In the genomic region with DNA sequence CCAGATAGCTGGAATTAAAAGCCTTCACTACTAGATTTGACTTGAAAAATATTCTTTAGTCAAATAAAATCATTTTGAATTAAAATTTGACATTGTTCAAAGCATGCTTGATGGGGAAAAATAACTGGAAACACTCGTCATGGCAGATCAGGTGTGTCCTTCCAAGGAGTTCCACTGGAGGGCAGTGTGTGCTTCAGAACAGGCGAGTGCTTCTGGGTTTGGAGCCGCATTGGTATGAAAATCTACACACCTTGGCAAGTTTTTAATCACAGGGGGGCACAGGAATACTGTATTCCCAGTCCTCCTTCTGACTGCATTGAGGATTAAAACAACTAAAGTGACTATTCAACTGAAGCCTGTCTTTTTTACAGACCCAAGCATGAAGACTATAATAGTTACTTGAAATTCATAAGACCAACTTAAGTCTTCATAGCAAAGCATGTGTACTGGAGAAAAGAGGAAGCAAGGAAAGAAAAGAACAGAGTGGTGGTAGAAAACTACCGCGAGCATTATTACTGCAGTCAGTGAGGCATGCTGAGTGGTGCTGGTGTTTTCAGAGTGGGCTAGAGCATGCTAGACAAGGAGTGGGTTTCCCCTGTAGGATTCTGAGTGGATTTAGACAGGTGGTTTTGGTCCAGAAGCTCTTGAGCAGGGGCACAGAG, we compare ENCODE assay signal across 8 mouse cellular contexts.
A peak's percentile ranks its signal among the peaks of the same experiment; 100 is the strongest.
DNase-seq lines count a peak whose midpoint lies in the region; ATAC-seq and TF ChIP-seq lines count a peak whose summit lies in the region.

No protein-coding gene starts in this region.

- no peak overlapping the region for H3K4me3 ChIP-seq in intestine, embryonic 14.5 days (ENCODE audit: low read depth, low read length)
- H3K4me3 ChIP-seq in intestine, embryonic 15.5 days (replicated peaks): no peak overlapping the region
- no peak overlapping the region for H3K4me3 ChIP-seq in forebrain, embryonic 13.5 days
- no peak overlapping the region for H3K4me3 ChIP-seq in hindbrain, postnatal 0 days (ENCODE audit: low read length)
- no peak overlapping the region for H3K4me3 ChIP-seq in left cerebral cortex, adult 2 months
- no peak overlapping the region for H3K4me3 ChIP-seq in midbrain, embryonic 11.5 days (ENCODE audit: low read depth, low read length)
- no peak overlapping the region for H3K4me3 ChIP-seq in small intestine, adult 2 months (ENCODE audit: low read depth, low read length)

- ATAC-seq in intestine, embryonic 14.5 days (replicated peaks; ENCODE audit: low FRiP score, low TSS enrichment, low read depth): no peak
- no peak for ATAC-seq in intestine, embryonic 15.5 days
- ATAC-seq in forebrain, embryonic 13.5 days: peak; percentile 81
- ATAC-seq in hindbrain, postnatal 0 days: peak; percentile 79
- ATAC-seq in midbrain, embryonic 11.5 days (ENCODE audit: low FRiP score): peak; percentile 58; the same call in 1 of the 2 replicates

- TF ChIP-seq CTCF in hindbrain, postnatal 0 days (IDR thresholded peaks at IDR 0.05; ENCODE audit: low read depth): peak; percentile 91
- TF ChIP-seq CTCF in left cerebral cortex, adult 2 months (IDR thresholded peaks at IDR 0.05): peak; percentile 89
- TF ChIP-seq CTCF in small intestine, adult 2 months (IDR thresholded peaks at IDR 0.05; ENCODE audit: extremely low read depth, insufficient read length, insufficient replicate concordance, low read depth, low read length): peak; percentile 83; the same call in 1 of the 2 replicates

- H3K36me3 ChIP-seq in intestine, embryonic 14.5 days (ENCODE audit: control insufficient read depth, insufficient read depth, low read length): no peaks in the 10 kb centered on the region
- no peaks in the 10 kb centered on the region for H3K36me3 ChIP-seq in intestine, embryonic 15.5 days
- H3K36me3 ChIP-seq in forebrain, embryonic 13.5 days (ENCODE audit: poor library complexity, severe bottlenecking): no peaks in the 10 kb centered on the region
- H3K36me3 ChIP-seq in hindbrain, postnatal 0 days (ENCODE audit: insufficient read depth, low read length): no peaks in the 10 kb centered on the region
- no peaks in the 10 kb centered on the region for H3K36me3 ChIP-seq in midbrain, embryonic 11.5 days (ENCODE audit: control insufficient read depth, insufficient read depth, low read length)
- H3K36me3 ChIP-seq in small intestine, adult 2 months (ENCODE audit: control insufficient read depth, insufficient read depth, low read length): no peaks in the 10 kb centered on the region

- no peaks in the 10 kb centered on the region for H3K9me3 ChIP-seq in intestine, embryonic 14.5 days (ENCODE audit: control insufficient read depth, low read length)
- H3K9me3 ChIP-seq in intestine, embryonic 15.5 days: no peaks in the 10 kb centered on the region
- no peaks in the 10 kb centered on the region for H3K9me3 ChIP-seq in forebrain, embryonic 13.5 days (replicated peaks)
- H3K9me3 ChIP-seq in hindbrain, postnatal 0 days (ENCODE audit: low read length): no peaks in the 10 kb centered on the region
- H3K9me3 ChIP-seq in midbrain, embryonic 11.5 days (ENCODE audit: control insufficient read depth, low read length): no peaks in the 10 kb centered on the region

- TF ChIP-seq POLR2A in small intestine, adult 2 months (IDR thresholded peaks at IDR 0.05; ENCODE audit: low read depth, low read length): no peak

- peak; percentile 77 for DNase-seq in intestine, embryonic 14.5 days (ENCODE audit: low spot score)
- DNase-seq in c-Kit-positive CD71-positive TER-119-negative erythroid progenitor cells, embryonic 14.5 days (ENCODE audit: low read depth): peak; percentile 33
- DNase-seq in hindbrain, postnatal 0 days (ENCODE audit: low spot score): peak; percentile 82
- DNase-seq in left cerebral cortex, adult 2 months (ENCODE audit: extremely low spot score in 1 of 2, low spot score in 2 of 2): peak; percentile 69 to 72
- peak; percentile 92 for DNase-seq in midbrain, embryonic 11.5 days (ENCODE audit: low spot score, missing footprints)

- no peaks in the 10 kb centered on the region for H3K27me3 ChIP-seq in intestine, embryonic 14.5 days (replicated peaks; ENCODE audit: control insufficient read depth, insufficient read depth, low read length)
- no peaks in the 10 kb centered on the region for H3K27me3 ChIP-seq in intestine, embryonic 15.5 days (replicated peaks)
- H3K27me3 ChIP-seq in forebrain, embryonic 13.5 days: no peaks in the 10 kb centered on the region
- no peaks in the 10 kb centered on the region for H3K27me3 ChIP-seq in hindbrain, postnatal 0 days (ENCODE audit: insufficient read depth, low read length)
- H3K27me3 ChIP-seq in midbrain, embryonic 11.5 days (ENCODE audit: control insufficient read depth, insufficient read depth, low read length): no peaks in the 10 kb centered on the region
- H3K27me3 ChIP-seq in small intestine, adult 2 months (ENCODE audit: control insufficient read depth, insufficient read depth, low read length): no peaks in the 10 kb centered on the region

- 32% methylated on average over 5 of the region's 5 CpGs for WGBS in intestine, embryonic 14.5 days
- WGBS in intestine, embryonic 15.5 days: 31% methylated on average over 5 of the region's 5 CpGs
- 30% methylated on average over 5 of the region's 5 CpGs for WGBS in forebrain, embryonic 13.5 days
- 28% methylated on average over 5 of the region's 5 CpGs for WGBS in hindbrain, postnatal 0 days
- WGBS in midbrain, embryonic 11.5 days: 26% methylated on average over 5 of the region's 5 CpGs
- WGBS in small intestine, adult 2 months: 20% methylated on average over 5 of the region's 5 CpGs

- no peaks in the 10 kb centered on the region for H3K4me1 ChIP-seq in intestine, embryonic 14.5 days (replicated peaks; ENCODE audit: control insufficient read depth, insufficient read depth, low read length)
- H3K4me1 ChIP-seq in intestine, embryonic 15.5 days (replicated peaks): no peaks in the 10 kb centered on the region
- H3K4me1 ChIP-seq in forebrain, embryonic 13.5 days: no peaks in the 10 kb centered on the region
- H3K4me1 ChIP-seq in hindbrain, postnatal 0 days (ENCODE audit: insufficient read depth, low read length): no peaks in the 10 kb centered on the region
- no peaks in the 10 kb centered on the region for H3K4me1 ChIP-seq in midbrain, embryonic 11.5 days (ENCODE audit: control insufficient read depth, insufficient read depth, low read length)
- H3K4me1 ChIP-seq in small intestine, adult 2 months (ENCODE audit: control insufficient read depth, insufficient read depth, insufficient read length, low read length): peaks cover 16% of the 10 kb centered on the region; the same call in 1 of the 2 replicates

- intact Hi-C loops in left cerebral cortex, adult 2 months (cut with DNase I): loop anchor here (1.0 to 2.0 kb wide), 3 partner anchors 571 to 795 kb away; no protein-coding TSS in a partner anchor

- no peak overlapping the region for H3K9ac ChIP-seq in intestine, embryonic 14.5 days (ENCODE audit: low read length)
- H3K9ac ChIP-seq in intestine, embryonic 15.5 days: no peak overlapping the region
- no peak overlapping the region for H3K9ac ChIP-seq in forebrain, embryonic 13.5 days
- H3K9ac ChIP-seq in hindbrain, postnatal 0 days (replicated peaks; ENCODE audit: low read length): no peak overlapping the region
- H3K9ac ChIP-seq in midbrain, embryonic 11.5 days (ENCODE audit: low read length): no peak overlapping the region

- no peak overlapping the region for H3K4me2 ChIP-seq in intestine, embryonic 14.5 days (ENCODE audit: low read length)
- no peak overlapping the region for H3K4me2 ChIP-seq in intestine, embryonic 15.5 days (replicated peaks)
- H3K4me2 ChIP-seq in forebrain, embryonic 13.5 days: no peak overlapping the region
- no peak overlapping the region for H3K4me2 ChIP-seq in hindbrain, postnatal 0 days (ENCODE audit: low read depth, low read length)
- H3K4me2 ChIP-seq in midbrain, embryonic 11.5 days: no peak overlapping the region

- no peak overlapping the region for H3K27ac ChIP-seq in intestine, embryonic 14.5 days (ENCODE audit: low read depth)
- H3K27ac ChIP-seq in intestine, embryonic 15.5 days: no peak overlapping the region
- no peak overlapping the region for H3K27ac ChIP-seq in forebrain, embryonic 13.5 days
- no peak overlapping the region for H3K27ac ChIP-seq in hindbrain, postnatal 0 days
- H3K27ac ChIP-seq in left cerebral cortex, adult 2 months: no peak overlapping the region
- no peak overlapping the region for H3K27ac ChIP-seq in midbrain, embryonic 11.5 days (ENCODE audit: low read depth, low read length)
- H3K27ac ChIP-seq in small intestine, adult 2 months (ENCODE audit: insufficient read depth, low read depth, low read length): no peak overlapping the region

Comparison
In these comparisons a context has a peak if more than half of its experiments do, and no peak if none do; other contexts are left out.
1. ATAC-seq: peak in forebrain, embryonic 13.5 days (single experiment), hindbrain, postnatal 0 days (single experiment) and midbrain, embryonic 11.5 days (single experiment); none in intestine, embryonic 14.5 days (single experiment) and intestine, embryonic 15.5 days (single experiment).
2. DNase-seq: peak in every context shown above with its lines; median percentile 92 in midbrain, embryonic 11.5 days; 82 in hindbrain, postnatal 0 days; 77 in intestine, embryonic 14.5 days; 70 in left cerebral cortex, adult 2 months; 33 in c-Kit-positive CD71-positive TER-119-negative erythroid progenitor cells, embryonic 14.5 days.
3. Peak in every context shown above with its lines, with median percentiles within 50 percentile points of each other: CTCF ChIP-seq.